Mouse (Mus musculus): ENCODE measurements at regions not wholly inside any gene's neighbourhood (a gene's known extent, or its start where the extent isn't known, plus 50 kb on each side); places are given as distances from the start of the nearest gene placed in this dataset.
"Not testable (repeated sequence)": the region's sequence is repeated elsewhere in the genome, so short reads cannot be mapped to it uniquely, and the experiment has no call there.

DNA sequence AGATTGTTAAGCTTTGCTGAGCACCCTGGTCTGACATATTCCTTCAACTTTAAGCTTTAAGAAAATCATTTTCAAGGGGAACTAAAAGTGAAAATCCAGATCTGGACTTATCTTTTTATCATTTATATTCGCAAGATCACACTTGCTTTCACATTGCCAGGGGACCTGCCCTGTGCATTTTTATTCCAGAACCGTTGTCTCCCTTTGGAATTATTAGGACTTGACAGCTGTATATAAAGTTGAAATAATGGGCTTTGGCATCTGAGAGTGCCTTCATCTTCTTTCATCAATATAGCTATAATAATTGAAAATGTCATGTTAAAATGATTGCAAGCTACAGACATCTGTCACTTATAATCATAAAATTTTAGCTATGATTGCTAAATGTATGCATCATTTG lies 276.8 kb upstream of the Olfm3 start:
- Histone ChIP-seq H3K4me3 (replicated peaks) (no peak overlapping the region), H3K27me3 (no peaks in the 10 kb centered on the region), H3K4me2 (no peak overlapping the region), H3K36me3 (no peaks in the 10 kb centered on the region), H3K9me3 (no peaks in the 10 kb centered on the region), H3K27ac (no peak overlapping the region), H3K9ac (replicated peaks) (no peak overlapping the region), H3K4me1 (replicated peaks) (no peaks in the 10 kb centered on the region)
- no peak for ATAC-seq (ENCODE audit: insufficient number of reproducible peaks, insufficient read depth, low FRiP score, low TSS enrichment, low read depth)
- WGBS: 77% methylated on average over 2 of the region's 2 CpGs

- 53% methylated on average over 2 of the region's 2 CpGs for WGBS
These were observed 268.5 kb upstream of the Olfm3 start for GRCm38 (mm10) chr3:114635362-114635761.

GRCm38 (mm10) chr3:114647957-114648356 lies 255.9 kb upstream of the Olfm3 start:
- H3K4me2 ChIP-seq: no peak overlapping the region
- no peaks in the 10 kb centered on the region for H3K36me3 ChIP-seq
- H3K9ac ChIP-seq (replicated peaks): no peak overlapping the region
- no peaks in the 10 kb centered on the region for H3K9me3 ChIP-seq
- peak; percentile 52; the same call in 1 of the 2 replicates for ATAC-seq (ENCODE audit: insufficient number of reproducible peaks, insufficient read depth, low FRiP score, low TSS enrichment, low read depth)
- H3K4me3 ChIP-seq (replicated peaks): no peak overlapping the region
- H3K27me3 ChIP-seq: no peaks in the 10 kb centered on the region
- H3K27ac ChIP-seq: no peak overlapping the region
- 6% methylated on average over 3 of the region's 3 CpGs for WGBS
- H3K4me1 ChIP-seq (replicated peaks): no peaks in the 10 kb centered on the region

More at GRCm38 (mm10) chr3:114635362-114635761, 268.5 kb upstream of the Olfm3 start:
- no peaks in the 10 kb centered on the region for H3K4me1 ChIP-seq (replicated peaks)
- no peaks in the 10 kb centered on the region for H3K9me3 ChIP-seq
- H3K27me3 ChIP-seq: no peaks in the 10 kb centered on the region
- no peak overlapping the region for H3K4me2 ChIP-seq
- no peak overlapping the region for H3K4me3 ChIP-seq (replicated peaks)
- H3K36me3 ChIP-seq: no peaks in the 10 kb centered on the region
- H3K27ac ChIP-seq: no peak overlapping the region
- H3K9ac ChIP-seq (replicated peaks): no peak overlapping the region
- no peak for ATAC-seq (ENCODE audit: insufficient number of reproducible peaks, insufficient read depth, low FRiP score, low TSS enrichment, low read depth)

DNA sequence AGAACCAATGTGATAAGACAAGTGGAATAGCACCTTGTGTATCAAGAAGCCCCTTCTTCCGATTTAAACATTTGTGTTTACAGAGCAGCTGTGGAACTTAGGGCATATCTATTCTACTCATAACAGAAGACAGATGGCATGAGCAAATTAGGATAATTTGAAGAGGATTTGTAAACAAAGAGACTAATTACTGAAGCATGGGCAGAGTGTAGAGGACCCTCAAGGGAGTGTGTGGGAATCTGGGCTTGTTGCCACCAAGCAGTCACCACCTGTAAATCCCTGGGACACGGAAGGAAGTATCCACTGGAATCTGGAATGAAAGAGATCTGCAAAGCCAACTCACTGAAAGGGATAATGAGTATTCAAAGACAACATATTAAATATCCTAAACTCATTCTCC lies 205.9 kb upstream of the Olfm3 start:
- WGBS: 70% methylated on average over 2 of the region's 2 CpGs
- H3K9ac ChIP-seq (replicated peaks): no peak overlapping the region
- H3K27me3 ChIP-seq: no peaks in the 10 kb centered on the region
- no peaks in the 10 kb centered on the region for H3K4me1 ChIP-seq (replicated peaks)
- H3K27ac ChIP-seq: no peak overlapping the region
- H3K4me3 ChIP-seq (replicated peaks): no peak overlapping the region
- H3K9me3 ChIP-seq: no peaks in the 10 kb centered on the region
- H3K36me3 ChIP-seq: no peaks in the 10 kb centered on the region
- no peak overlapping the region for H3K4me2 ChIP-seq
- ATAC-seq (ENCODE audit: insufficient number of reproducible peaks, insufficient read depth, low FRiP score, low TSS enrichment, low read depth): no peak

DNA sequence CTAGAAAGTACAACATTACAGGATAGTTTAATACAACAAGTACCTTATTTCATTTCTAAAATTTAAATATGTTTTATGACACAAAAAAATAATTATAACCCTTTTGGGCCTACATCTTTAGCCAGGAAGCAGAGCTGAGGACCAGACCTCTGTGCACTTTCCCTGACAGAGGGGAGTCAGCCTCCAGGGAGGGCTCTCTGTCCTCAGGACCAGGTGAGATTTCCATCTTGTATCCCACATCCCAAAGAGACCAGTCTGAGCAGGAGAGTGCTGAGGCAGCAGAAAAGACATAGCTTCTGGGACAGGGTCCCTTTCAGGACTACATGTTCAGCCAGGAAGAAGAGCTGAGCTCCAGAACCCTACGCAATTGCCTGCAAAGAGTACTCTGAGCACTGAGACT lies 178.7 kb upstream of the Olfm3 start:
- WGBS: 95% methylated on average over 1 of the region's 1 CpGs
- Histone ChIP-seq H3K9me3 (no peaks in the 10 kb centered on the region), H3K27ac (no peak overlapping the region), H3K4me2 (no peak overlapping the region), H3K9ac (replicated peaks) (no peak overlapping the region), H3K36me3 (no peaks in the 10 kb centered on the region), H3K4me3 (replicated peaks) (no peak overlapping the region), H3K4me1 (replicated peaks) (no peaks in the 10 kb centered on the region), H3K27me3 (no peaks in the 10 kb centered on the region)
- no peak for ATAC-seq (ENCODE audit: insufficient number of reproducible peaks, insufficient read depth, low FRiP score, low TSS enrichment, low read depth)

- Histone ChIP-seq H3K9me3 (no peaks in the 10 kb centered on the region), H3K9ac (replicated peaks) (no peak overlapping the region), H3K4me2 (no peak overlapping the region), H3K36me3 (no peaks in the 10 kb centered on the region), H3K4me3 (replicated peaks) (no peak overlapping the region), H3K27ac (no peak overlapping the region), H3K27me3 (no peaks in the 10 kb centered on the region), H3K4me1 (replicated peaks) (no peaks in the 10 kb centered on the region)
- no peak for ATAC-seq (ENCODE audit: insufficient number of reproducible peaks, insufficient read depth, low FRiP score, low TSS enrichment, low read depth)
- WGBS: 90% methylated on average over 2 of the region's 2 CpGs
These were observed 167.5 kb upstream of the Olfm3 start for GRCm38 (mm10) chr3:114736426-114736825.

GRCm38 (mm10) chr3:114744206-114744605 lies 159.7 kb upstream of the Olfm3 start:
- Histone ChIP-seq H3K4me2 (no peak overlapping the region), H3K27me3 (no peaks in the 10 kb centered on the region), H3K27ac (no peak overlapping the region), H3K9ac (replicated peaks) (no peak overlapping the region), H3K4me1 (replicated peaks) (no peaks in the 10 kb centered on the region), H3K9me3 (no peaks in the 10 kb centered on the region), H3K4me3 (replicated peaks) (no peak overlapping the region), H3K36me3 (no peaks in the 10 kb centered on the region)
- 74% methylated on average over 1 of the region's 1 CpGs for WGBS
- no peak for ATAC-seq (ENCODE audit: insufficient number of reproducible peaks, insufficient read depth, low FRiP score, low TSS enrichment, low read depth)

- Histone ChIP-seq H3K9me3 (no peaks in the 10 kb centered on the region), H3K27me3 (no peaks in the 10 kb centered on the region), H3K36me3 (no peaks in the 10 kb centered on the region), H3K4me2 (no peak overlapping the region), H3K27ac (no peak overlapping the region), H3K9ac (replicated peaks) (no peak overlapping the region), H3K4me3 (replicated peaks) (no peak overlapping the region), H3K4me1 (replicated peaks) (no peaks in the 10 kb centered on the region)
- no peak for ATAC-seq (ENCODE audit: insufficient number of reproducible peaks, insufficient read depth, low FRiP score, low TSS enrichment, low read depth)
These were observed 158.7 kb upstream of the Olfm3 start for GRCm38 (mm10) chr3:114745131-114745530.

DNA sequence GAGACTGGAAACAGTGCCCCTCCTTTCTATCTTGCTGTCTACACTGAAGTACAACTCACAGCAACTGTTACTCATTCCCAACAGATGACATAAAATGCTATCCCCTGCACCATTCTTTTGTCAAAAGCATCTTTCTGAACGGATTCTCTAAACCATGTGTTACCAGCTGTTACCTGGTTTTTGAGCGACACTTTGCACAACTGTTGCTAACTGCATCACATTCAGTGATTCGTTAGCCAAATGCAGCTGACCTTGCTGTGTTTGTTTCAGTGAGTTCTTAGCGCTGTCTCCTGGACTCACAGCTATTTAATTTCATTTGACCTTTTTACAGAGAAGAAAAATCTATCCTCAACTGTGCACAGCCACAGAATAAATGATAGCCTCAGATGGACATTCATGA lies 146.6 kb upstream of the Olfm3 start:
- WGBS: 83% methylated on average over 4 of the region's 4 CpGs
- Histone ChIP-seq H3K4me3 (replicated peaks) (no peak overlapping the region), H3K27me3 (no peaks in the 10 kb centered on the region), H3K4me2 (no peak overlapping the region), H3K9ac (replicated peaks) (no peak overlapping the region), H3K9me3 (no peaks in the 10 kb centered on the region), H3K27ac (no peak overlapping the region), H3K36me3 (no peaks in the 10 kb centered on the region), H3K4me1 (replicated peaks) (no peaks in the 10 kb centered on the region)
- no peak for ATAC-seq (ENCODE audit: insufficient number of reproducible peaks, insufficient read depth, low FRiP score, low TSS enrichment, low read depth)

DNA sequence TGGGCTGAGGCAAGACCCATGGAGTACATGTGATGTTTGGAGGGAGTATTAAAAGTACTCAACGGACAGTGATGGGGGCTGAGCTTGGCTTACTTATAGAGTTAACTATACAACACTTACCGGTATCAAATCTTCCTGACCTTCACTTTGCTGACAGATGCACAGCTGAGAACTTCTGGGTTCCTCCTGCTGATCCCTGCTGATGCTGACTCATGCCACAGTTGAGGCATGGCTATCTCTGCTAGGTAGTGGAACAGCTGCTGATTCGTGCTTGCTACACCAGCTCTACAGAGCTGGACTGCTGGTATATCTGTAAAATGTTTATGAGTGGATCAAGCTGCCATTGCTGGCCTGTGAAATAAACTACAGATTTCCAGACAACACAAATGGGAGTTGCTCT lies 145.3 kb upstream of the Olfm3 start:
- no peak for ATAC-seq (ENCODE audit: insufficient number of reproducible peaks, insufficient read depth, low FRiP score, low TSS enrichment, low read depth)
- Histone ChIP-seq H3K4me2 (no peak overlapping the region), H3K4me3 (replicated peaks) (no peak overlapping the region), H3K9me3 (no peaks in the 10 kb centered on the region), H3K9ac (replicated peaks) (no peak overlapping the region), H3K27me3 (no peaks in the 10 kb centered on the region), H3K36me3 (no peaks in the 10 kb centered on the region), H3K27ac (no peak overlapping the region), H3K4me1 (replicated peaks) (no peaks in the 10 kb centered on the region)
- 82% methylated on average over 3 of the region's 3 CpGs for WGBS

DNA sequence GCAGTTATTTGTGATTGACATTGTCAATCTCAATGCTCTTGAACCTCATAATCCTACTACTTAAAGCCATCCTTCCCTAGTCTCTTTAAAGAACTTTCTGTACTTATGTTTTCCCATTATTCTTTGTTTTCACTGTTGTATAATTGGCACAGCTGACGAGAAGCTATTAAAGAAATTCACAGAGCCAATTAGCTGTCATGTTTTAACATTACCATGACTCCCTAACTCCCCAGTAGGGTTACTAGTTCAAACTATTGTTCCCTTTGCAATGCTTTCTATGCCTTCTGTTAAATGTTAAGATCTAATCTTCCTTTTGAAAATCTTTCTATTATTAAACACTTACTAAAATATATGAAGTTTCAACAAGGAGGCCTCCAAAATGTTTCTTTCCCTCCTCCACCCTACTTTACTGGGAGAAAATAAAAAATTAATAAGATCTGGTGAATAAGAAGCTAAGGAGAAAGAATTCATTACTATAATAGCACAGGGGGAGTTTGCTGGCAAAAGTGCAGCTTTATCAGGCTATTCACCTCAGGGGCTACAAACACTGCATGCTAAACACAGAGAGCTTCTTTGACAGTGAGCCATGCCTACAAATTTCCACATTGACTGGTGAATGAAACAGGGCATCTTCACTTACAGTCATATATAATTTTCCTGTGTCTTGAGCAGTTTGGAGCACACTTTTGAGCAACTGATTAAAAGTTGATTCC lies 144.4 kb upstream of the Olfm3 start:
- Histone ChIP-seq H3K36me3 (no peaks in the 10 kb centered on the region), H3K27me3 (no peaks in the 10 kb centered on the region), H3K9me3 (no peaks in the 10 kb centered on the region), H3K4me1 (replicated peaks) (no peaks in the 10 kb centered on the region), H3K4me3 (replicated peaks) (no peak overlapping the region), H3K27ac (no peak overlapping the region), H3K4me2 (no peak overlapping the region), H3K9ac (replicated peaks) (no peak overlapping the region)
- ATAC-seq (ENCODE audit: insufficient number of reproducible peaks, insufficient read depth, low FRiP score, low TSS enrichment, low read depth): no peak
- 47% methylated on average over 1 of the region's 1 CpGs for WGBS

- H3K4me1 ChIP-seq (replicated peaks); H3K36me3 ChIP-seq; ATAC-seq (ENCODE audit: insufficient number of reproducible peaks, insufficient read depth, low FRiP score, low TSS enrichment, low read depth); H3K27ac ChIP-seq; H3K4me3 ChIP-seq (replicated peaks); H3K9me3 ChIP-seq; H3K9ac ChIP-seq (replicated peaks); H3K27me3 ChIP-seq; H3K4me2 ChIP-seq: not testable (repeated sequence)
- WGBS: 86% methylated on average over 8 of the region's 8 CpGs
These were observed 141.5 kb upstream of the Olfm3 start for GRCm38 (mm10) chr3:114762373-114762772.
